Mouse (Mus musculus) limb, embryonic 10.5 days (tissue): ENCODE measurements around the gene Timm22. TPM values are rescaled to one million over a fixed set of nuclear protein-coding genes. Genes with fewer than 3 reads are reported as not detected.
A peak's percentile ranks its signal among the peaks of the same experiment; 100 is the strongest.

Experiments
- DNase-seq: peaks from one replicate; pipeline ENCODE4 v3.0.0-alpha.2; 2017; ENCODE audit warnings: low spot score
- H3K27ac ChIP-seq: fragments of 300-500 bp; sonication (generic); 2 replicates; pipeline ENCODE4 v1.5.1; 2016; ENCODE audit warnings: mild to moderate bottlenecking
- H3K27me3 ChIP-seq: fragments of 300-500 bp; sonication (generic); 2 replicates; pipeline ENCODE4 v1.6.1; 2016; ENCODE audit warnings: low read depth, mild to moderate bottlenecking; ENCODE audit not compliant: poor library complexity, severe bottlenecking
- H3K36me3 ChIP-seq: fragments of 300-500 bp; sonication (generic); 2 replicates; pipeline ENCODE4 v1.6.1; 2016; ENCODE audit warnings: mild to moderate bottlenecking, moderate library complexity
- H3K4me1 ChIP-seq: fragments of 300-500 bp; sonication (generic); 2 replicates; pipeline ENCODE4 v1.6.1; 2016
- H3K4me3 ChIP-seq: fragments of 300-500 bp; sonication (generic); 2 replicates; pipeline ENCODE4 v1.5.1; 2016; ENCODE audit warnings: mild to moderate bottlenecking, moderate library complexity
- H3K9me3 ChIP-seq: fragments of 300-500 bp; sonication (generic); replicated peaks from 2 replicates; pipeline ENCODE4 v1.6.1; 2016; ENCODE audit warnings: mild to moderate bottlenecking
- WGBS: fragments of 180-500 bp; shearing (Covaris S2); methylation state at CpG from one replicate; pipeline ENCODE4 v1.1.7; 2016; 5-methylcytosine and 5-hydroxymethylcytosine counted together
- polyA plus RNA-seq: library from polyadenylated mRNA; unstranded; fragments of >200 nt; fragmentation: Nextera tagmentation; extraction: Ambion mirVana; gene quantifications from 2 replicates; pipeline ENCODE4 v1.2.1, GENCODE M21; 2016

Gene Timm22
- polyA plus RNA-seq, 1 experiment from 2014 or later: 147 TPM

GRCm38 (mm10) chr11:76374491-76375185 lies 32.1 kb upstream of the Timm22 start:
- peak overlapping the region; percentile 83 for H3K27ac ChIP-seq
- H3K27me3 ChIP-seq: no peaks in the 10 kb centered on the region
- WGBS: 43% methylated on average over 17 of the region's 17 CpGs
- no peaks in the 10 kb centered on the region for H3K9me3 ChIP-seq
- H3K4me3 ChIP-seq: peak overlapping the region; percentile 9; the same call in 1 of the 2 replicates
- DNase-seq: peak; percentile 79
- H3K4me1 ChIP-seq: peaks cover 76% of the 10 kb centered on the region
- H3K36me3 ChIP-seq: peaks cover 6% of the 10 kb centered on the region; the same call in 1 of the 2 replicates

GRCm38 (mm10) chr11:76376425-76376824 lies 30.3 kb upstream of the Timm22 start:
- H3K27ac ChIP-seq: no peak overlapping the region
- H3K27me3 ChIP-seq: no peaks in the 10 kb centered on the region
- 90% methylated on average over 3 of the region's 3 CpGs for WGBS
- DNase-seq: no peak
- H3K36me3 ChIP-seq: peaks cover 11% of the 10 kb centered on the region
- H3K9me3 ChIP-seq: no peaks in the 10 kb centered on the region
- H3K4me3 ChIP-seq: no peak overlapping the region
- H3K4me1 ChIP-seq: peaks cover 74% of the 10 kb centered on the region

- WGBS: 22% methylated on average over 11 of the region's 11 CpGs
- Histone ChIP-seq H3K27ac (peak overlapping the region; percentile 69), H3K36me3 (peaks cover 11% of the 10 kb centered on the region; the same call in 1 of the 2 replicates), H3K4me3 (peak overlapping the region; percentile 14), H3K4me1 (peaks cover 69% of the 10 kb centered on the region), H3K27me3 (no peaks in the 10 kb centered on the region), H3K9me3 (no peaks in the 10 kb centered on the region)
- peak; percentile 57 for DNase-seq
These were observed 26.7 kb upstream of the Timm22 start for GRCm38 (mm10) chr11:76379921-76380544.

GRCm38 (mm10) chr11:76381201-76381885 lies 25.4 kb upstream of the Timm22 start:
- 80% methylated on average over 15 of the region's 15 CpGs for WGBS
- peaks cover 69% of the 10 kb centered on the region for H3K4me1 ChIP-seq

GRCm38 (mm10) chr11:76382711-76383324 lies 23.9 kb upstream of the Timm22 start:
- no peak for DNase-seq
- Histone ChIP-seq H3K27me3 (no peaks in the 10 kb centered on the region), H3K9me3 (no peaks in the 10 kb centered on the region), H3K36me3 (peaks cover 16% of the 10 kb centered on the region), H3K27ac (peak overlapping the region; percentile 36), H3K4me1 (peaks cover 63% of the 10 kb centered on the region), H3K4me3 (no peak overlapping the region)
- WGBS: 80% methylated on average over 13 of the region's 13 CpGs

More at GRCm38 (mm10) chr11:76381201-76381885, 25.4 kb upstream of the Timm22 start:
- no peak for DNase-seq
- Histone ChIP-seq H3K36me3 (peaks cover 11% of the 10 kb centered on the region; the same call in 1 of the 2 replicates), H3K27ac (peak overlapping the region; percentile 47; the same call in 1 of the 2 replicates), H3K27me3 (no peaks in the 10 kb centered on the region), H3K9me3 (no peaks in the 10 kb centered on the region), H3K4me3 (no peak overlapping the region)

GRCm38 (mm10) chr11:76384307-76384706 lies 22.4 kb upstream of the Timm22 start:
- no peak overlapping the region for H3K4me3 ChIP-seq
- no peaks in the 10 kb centered on the region for H3K9me3 ChIP-seq
- H3K36me3 ChIP-seq: peaks cover 16% of the 10 kb centered on the region
- DNase-seq: no peak
- WGBS: 91% methylated on average over 5 of the region's 5 CpGs
- peaks cover 69% of the 10 kb centered on the region for H3K4me1 ChIP-seq
- H3K27me3 ChIP-seq: no peaks in the 10 kb centered on the region
- peak overlapping the region; percentile 77 for H3K27ac ChIP-seq

GRCm38 (mm10) chr11:76385017-76385416 lies 21.7 kb upstream of the Timm22 start:
- H3K9me3 ChIP-seq: no peaks in the 10 kb centered on the region
- H3K27ac ChIP-seq: peak overlapping the region; percentile 77
- 66% methylated on average over 4 of the region's 4 CpGs for WGBS
- peaks cover 19% of the 10 kb centered on the region for H3K36me3 ChIP-seq
- H3K27me3 ChIP-seq: no peaks in the 10 kb centered on the region
- DNase-seq: no peak
- no peak overlapping the region for H3K4me3 ChIP-seq
- peaks cover 62% of the 10 kb centered on the region for H3K4me1 ChIP-seq

GRCm38 (mm10) chr11:76385746-76386145 lies 21.0 kb upstream of the Timm22 start:
- DNase-seq: no peak
- Histone ChIP-seq H3K4me3 (no peak overlapping the region), H3K4me1 (peaks cover 56% of the 10 kb centered on the region), H3K9me3 (no peaks in the 10 kb centered on the region), H3K27me3 (no peaks in the 10 kb centered on the region), H3K36me3 (peaks cover 26% of the 10 kb centered on the region), H3K27ac (peak overlapping the region; percentile 77)
- 72% methylated on average over 3 of the region's 3 CpGs for WGBS

GRCm38 (mm10) chr11:76387097-76387496 lies 19.7 kb upstream of the Timm22 start:
- Histone ChIP-seq H3K27ac (no peak overlapping the region), H3K4me3 (no peak overlapping the region), H3K36me3 (peaks cover 33% of the 10 kb centered on the region), H3K4me1 (peaks cover 48% of the 10 kb centered on the region), H3K27me3 (no peaks in the 10 kb centered on the region), H3K9me3 (peaks cover 2% of the 10 kb centered on the region; the same call in 1 of the 2 replicates)
- 92% methylated on average over 1 of the region's 1 CpGs for WGBS
- no peak for DNase-seq

- 60% methylated on average over 7 of the region's 7 CpGs for whole genome bisulfite sequencing
- Histone ChIP-seq H3K36me3 (peaks cover 42% of the 10 kb centered on the region), H3K27ac (no peak overlapping the region), H3K9me3 (peaks cover 2% of the 10 kb centered on the region; the same call in 1 of the 2 replicates), H3K27me3 (no peaks in the 10 kb centered on the region), H3K4me1 (peaks cover 34% of the 10 kb centered on the region), H3K4me3 (no peak overlapping the region)
- DNase-seq: no peak
These were observed 18.0 kb upstream of the Timm22 start for GRCm38 (mm10) chr11:76388711-76389110.

- Histone ChIP-seq H3K36me3 (peaks cover 40% of the 10 kb centered on the region), H3K4me3 (no peak overlapping the region), H3K27me3 (no peaks in the 10 kb centered on the region), H3K4me1 (peaks cover 32% of the 10 kb centered on the region), H3K9me3 (peaks cover 2% of the 10 kb centered on the region; the same call in 1 of the 2 replicates), H3K27ac (no peak overlapping the region)
- DNase-seq: no peak
- 93% methylated on average over 7 of the region's 7 CpGs for WGBS
These were observed 14.2 kb upstream of the Timm22 start for GRCm38 (mm10) chr11:76392532-76392931.

GRCm38 (mm10) chr11:76392996-76393395 lies 13.8 kb upstream of the Timm22 start:
- H3K4me3 ChIP-seq: no peak overlapping the region
- peaks cover 37% of the 10 kb centered on the region for H3K4me1 ChIP-seq
- WGBS: 93% methylated on average over 11 of the region's 11 CpGs
- H3K27ac ChIP-seq: no peak overlapping the region
- H3K9me3 ChIP-seq: peaks cover 2% of the 10 kb centered on the region; the same call in 1 of the 2 replicates
- no peak for DNase-seq
- H3K27me3 ChIP-seq: no peaks in the 10 kb centered on the region
- peaks cover 40% of the 10 kb centered on the region for H3K36me3 ChIP-seq
